Mouse (Mus musculus) adrenal gland, adult 18-20 months (tissue): ENCODE measurements around the gene Rnf224. TPM values are rescaled to one million over a fixed set of nuclear protein-coding genes. Genes with fewer than 3 reads are reported as not detected.
A peak's percentile ranks its signal among the peaks of the same experiment; 100 is the strongest.

Experiments used
- DNase-seq, 2 experiments: peaks; one replicate each; pipeline ENCODE4 v3.0.0; 2021 to 2022; ENCODE audit warnings: low spot score in 2 of 2
- total RNA-seq, 2 experiments: library from RNA; stranded (reverse); gene quantifications; 1 replicate in 1 of 2; 2 replicates in 1 of 2; pipeline ENCODE4 v1.2.3; 2021

Gene Rnf224
- total RNA-seq, 2 experiments from 2014 or later: not detected

GRCm38 (mm10) chr2:25228431-25228889 lies 8.1 kb downstream of the Rnf224 start:
- DNase-seq: peak; percentile 78 to 83

GRCm38 (mm10) chr2:25227406-25227805 lies 9.2 kb downstream of the Rnf224 start:
- DNase-seq: no peak

- DNase-seq: no peak
These were observed 9.7 kb downstream of the Rnf224 start for GRCm38 (mm10) chr2:25226864-25227263.

- no peak for DNase-seq
These were observed 10.7 kb downstream of the Rnf224 start for GRCm38 (mm10) chr2:25225811-25226379.

- DNase-seq: peak; percentile 86 to 87
These were observed 11.5 kb downstream of the Rnf224 start for GRCm38 (mm10) chr2:25224766-25225752.

- no peak for DNase-seq
These were observed 12.2 kb downstream of the Rnf224 start, which contains the start of gene Tubb4b for GRCm38 (mm10) chr2:25224492-25224765. Gene Tubb4b (minus strand): TSS chr2:25224702.

GRCm38 (mm10) chr2:25223681-25224491 lies 12.7 kb downstream of the Rnf224 start:
- DNase-seq: peak; percentile 82

- no peak for DNase-seq
These were observed 15.2 kb downstream of the Rnf224 start for GRCm38 (mm10) chr2:25221331-25221772.

- no peak for DNase-seq
These were observed 18.1 kb downstream of the Rnf224 start, which contains the start of gene Fam166a for GRCm38 (mm10) chr2:25218445-25218844. Gene Fam166a (plus strand): TSS chr2:25218745.

- no peak for DNase-seq
These were observed 18.9 kb downstream of the Rnf224 start for GRCm38 (mm10) chr2:25217666-25218065.

GRCm38 (mm10) chr2:25214444-25214843 lies 22.1 kb downstream of the Rnf224 start, which contains the start of gene Stpg3:
Gene Stpg3 (minus strand): TSS chr2:25214637.
- no peak for DNase-seq

- DNase-seq: no peak
These were observed 23.2 kb downstream of the Rnf224 start for GRCm38 (mm10) chr2:25213266-25213865.

- DNase-seq: peak; percentile 87 to 89
These were observed 25.4 kb downstream of the Rnf224 start, which contains the start of gene Nelfb for GRCm38 (mm10) chr2:25211121-25211670. Gene Nelfb (minus strand): TSS chr2:25211489.

- no peak for DNase-seq
These were observed 25.9 kb downstream of the Rnf224 start for GRCm38 (mm10) chr2:25210686-25211085.

- no peak for DNase-seq
These were observed 29.0 kb downstream of the Rnf224 start for GRCm38 (mm10) chr2:25207593-25207992.

- no peak for DNase-seq
These were observed 32.9 kb downstream of the Rnf224 start for GRCm38 (mm10) chr2:25203631-25204214.

GRCm38 (mm10) chr2:25200631-25201030 lies 36.0 kb downstream of the Rnf224 start:
- DNase-seq: no peak

- DNase-seq: no peak
These were observed 38.6 kb downstream of the Rnf224 start for GRCm38 (mm10) chr2:25197946-25198345.

- DNase-seq: no peak
These were observed 39.4 kb downstream of the Rnf224 start for GRCm38 (mm10) chr2:25197191-25197590.
